Mouse (Mus musculus) thymus, postnatal 4 days (tissue): ENCODE measurements around the gene Irx6.
A peak's percentile ranks its signal among the peaks of the same experiment; 100 is the strongest.

Experiments
- DNase-seq: peaks from one replicate; pipeline ENCODE4 v3.0.0; 2021

Irx6 gene

GRCm38 (mm10) chr8:92674244-92675128 is at the start of gene Irx6:
Gene Irx6 (plus strand): TSS chr8:92674288.
- no peak for DNase-seq

GRCm38 (mm10) chr8:92628711-92629650 is 45.1 kb upstream of the Irx6 start:
- no peak for DNase-seq

GRCm38 (mm10) chr8:92633199-92633598 is 40.9 kb upstream of the Irx6 start:
- DNase-seq = no peak

GRCm38 (mm10) chr8:92640820-92641219 is 33.3 kb upstream of the Irx6 start:
- DNase-seq = no peak

GRCm38 (mm10) chr8:92646637-92647036 is 27.5 kb upstream of the Irx6 start:
- no peak for DNase-seq

- no peak for DNase-seq
Measured at GRCm38 (mm10) chr8:92664207-92664606, 9.9 kb upstream of the Irx6 start.

- no peak for DNase-seq
Measured at GRCm38 (mm10) chr8:92670236-92670635, 3.9 kb upstream of the Irx6 start.

- no peak for DNase-seq
Measured at GRCm38 (mm10) chr8:92670656-92671195, 3.4 kb upstream of the Irx6 start.

GRCm38 (mm10) chr8:92671892-92672291 is 2.2 kb upstream of the Irx6 start:
- DNase-seq = no peak

GRCm38 (mm10) chr8:92673101-92673500 is 987 bp upstream of the Irx6 start:
- DNase-seq = no peak

- peak; percentile 9 for DNase-seq
Measured at GRCm38 (mm10) chr8:92673555-92674243, 389 bp upstream of the Irx6 start.

- DNase-seq = no peak
Measured at GRCm38 (mm10) chr8:92678407-92678806, 4.3 kb downstream of the Irx6 start.

GRCm38 (mm10) chr8:92697361-92697760 is 23.3 kb downstream of the Irx6 start:
- DNase-seq = no peak

- DNase-seq = no peak
Measured at GRCm38 (mm10) chr8:92698411-92698810, 24.3 kb downstream of the Irx6 start.

- DNase-seq = no peak
Measured at GRCm38 (mm10) chr8:92699922-92700540, 25.9 kb downstream of the Irx6 start.

- no peak for DNase-seq
Measured at GRCm38 (mm10) chr8:92703375-92703774, 29.3 kb downstream of the Irx6 start.

GRCm38 (mm10) chr8:92706311-92706710 is 32.2 kb downstream of the Irx6 start:
- no peak for DNase-seq

- DNase-seq = no peak
Measured at GRCm38 (mm10) chr8:92713286-92713685, 39.2 kb downstream of the Irx6 start.

- DNase-seq = no peak
Measured at GRCm38 (mm10) chr8:92717418-92717817, 43.3 kb downstream of the Irx6 start.

- no peak for DNase-seq
Measured at GRCm38 (mm10) chr8:92718057-92718456, 44.0 kb downstream of the Irx6 start.

- no peak for DNase-seq
Measured at GRCm38 (mm10) chr8:92721266-92721935, 47.3 kb downstream of the Irx6 start.

GRCm38 (mm10) chr8:92721936-92722321 is 47.8 kb downstream of the Irx6 start:
- DNase-seq = no peak
